Mouse (Mus musculus): ENCODE measurements at regions not wholly inside any gene's neighbourhood (a gene's known extent, or its start where the extent isn't known, plus 50 kb on each side); places are given as distances from the start of the nearest gene placed in this dataset.

DNA sequence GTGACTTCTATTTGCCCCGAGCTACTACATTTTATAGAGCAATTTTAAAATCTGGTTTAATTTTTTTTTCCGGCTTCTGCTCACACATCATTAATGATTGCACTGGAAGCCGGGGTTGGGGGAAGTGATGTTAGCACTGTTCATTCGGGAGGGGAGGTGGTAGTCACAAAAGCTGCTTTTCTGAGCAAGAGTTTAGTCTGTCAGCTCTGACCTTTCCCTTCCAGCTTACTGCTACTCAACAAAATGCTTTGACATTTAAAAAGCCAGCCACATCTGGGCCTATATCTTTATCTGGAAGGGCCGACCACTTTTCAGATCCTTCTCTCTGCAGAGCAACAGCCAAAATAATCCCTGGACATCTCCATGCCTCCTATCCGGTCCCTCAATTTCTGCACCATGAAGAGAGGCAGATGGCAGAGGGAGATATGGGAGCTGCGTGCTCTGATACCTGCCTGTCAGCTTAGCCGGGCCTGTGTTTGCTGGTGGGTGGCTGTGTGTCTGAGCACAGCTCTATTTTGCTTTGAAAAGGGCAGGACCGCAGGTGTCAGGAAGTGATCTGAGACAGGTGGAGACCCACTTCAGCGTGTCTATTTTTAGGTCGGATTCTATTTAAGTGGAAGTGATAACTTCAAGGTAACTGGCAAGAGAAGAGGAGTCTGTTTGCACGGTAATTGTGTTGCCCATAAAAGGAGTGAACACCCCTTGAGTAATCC is 63.1 kb downstream of the Kcnf1 start:
- DNase-seq, result no peak

DNA sequence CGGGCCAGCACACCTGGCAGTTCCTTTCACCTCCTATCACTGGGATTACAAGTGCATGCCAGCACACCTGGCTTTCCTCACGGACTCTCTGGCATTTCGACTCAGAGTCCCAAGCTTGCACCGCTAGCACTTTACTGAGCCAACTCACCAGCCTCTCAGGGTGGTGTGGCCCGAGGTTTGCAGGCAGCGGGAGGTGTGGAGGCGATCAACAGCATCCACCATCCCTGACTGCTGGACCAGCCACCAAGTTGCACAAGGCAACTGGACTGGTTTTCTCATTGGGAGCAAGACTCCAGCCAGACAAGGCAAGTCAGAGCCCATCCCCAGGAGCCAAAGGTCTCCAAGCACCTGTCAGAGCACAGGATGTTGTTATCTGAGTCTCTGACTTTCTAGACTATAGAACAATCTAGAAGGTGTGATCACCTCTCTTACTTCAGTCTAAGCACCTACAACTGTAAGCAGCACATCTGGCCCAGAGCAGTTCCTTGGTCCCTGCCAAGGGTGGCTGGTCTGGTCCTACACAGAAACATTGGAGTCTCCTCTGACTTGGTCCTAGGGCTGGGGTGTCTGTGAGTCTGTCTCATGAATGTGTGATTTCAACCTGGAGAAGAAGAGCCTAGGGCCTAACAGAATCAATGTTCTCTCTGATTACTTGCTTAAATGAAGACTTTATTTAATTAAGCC is 63.8 kb downstream of the Kcnf1 start:
- DNase-seq, result no peak

DNA sequence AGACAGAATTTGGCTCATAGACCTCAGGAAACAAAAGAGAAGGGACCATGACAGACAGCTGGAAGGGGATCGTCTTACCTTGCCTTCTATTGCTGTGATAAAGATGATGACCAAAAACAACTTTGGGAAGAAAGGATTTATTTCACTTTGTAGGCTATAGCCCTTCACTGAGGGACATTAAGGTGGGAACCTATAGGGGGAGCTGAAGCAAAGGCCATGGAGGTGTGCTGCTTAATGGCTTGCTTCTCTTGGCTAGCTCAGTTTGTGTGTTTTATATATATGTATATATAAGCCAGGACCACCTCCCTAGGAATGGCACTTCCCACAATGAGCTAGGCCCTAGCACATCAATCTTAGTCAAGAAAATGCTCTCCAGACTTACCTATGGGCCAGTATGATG is 70.5 kb downstream of the Kcnf1 start:
- DNase-seq, result no peak

DNA sequence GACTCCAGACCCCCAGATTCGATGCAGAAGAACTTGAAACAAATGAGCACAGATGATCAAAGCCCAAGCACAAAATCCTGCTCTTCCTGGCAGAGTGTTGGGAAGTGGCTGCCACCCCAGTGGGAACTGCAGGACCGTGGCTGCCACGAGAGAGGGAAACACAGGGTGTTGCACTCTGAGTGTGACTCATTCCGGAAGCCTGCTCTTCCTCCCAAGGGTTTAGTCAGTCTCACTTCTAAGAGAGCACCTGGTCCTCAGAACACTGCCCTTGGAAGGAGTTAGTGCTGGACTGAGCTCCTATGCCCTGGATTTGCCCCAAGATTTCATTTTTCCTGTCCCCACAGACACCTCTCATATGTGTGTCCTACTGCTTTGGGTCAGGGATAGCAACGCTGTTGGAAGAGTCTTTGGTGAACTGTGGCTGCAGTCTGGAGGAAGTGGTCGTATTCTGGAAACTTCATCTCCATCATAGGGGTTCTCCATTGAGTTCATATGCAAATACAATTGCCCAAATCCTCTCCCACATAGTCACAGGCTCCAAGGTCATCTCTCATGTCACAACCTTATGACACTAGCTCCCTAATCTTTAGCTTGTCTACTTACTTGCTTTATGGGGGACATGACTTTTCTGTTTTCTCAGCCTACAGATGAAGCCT is 71.5 kb downstream of the Kcnf1 start:
- DNase-seq, result no peak

DNA sequence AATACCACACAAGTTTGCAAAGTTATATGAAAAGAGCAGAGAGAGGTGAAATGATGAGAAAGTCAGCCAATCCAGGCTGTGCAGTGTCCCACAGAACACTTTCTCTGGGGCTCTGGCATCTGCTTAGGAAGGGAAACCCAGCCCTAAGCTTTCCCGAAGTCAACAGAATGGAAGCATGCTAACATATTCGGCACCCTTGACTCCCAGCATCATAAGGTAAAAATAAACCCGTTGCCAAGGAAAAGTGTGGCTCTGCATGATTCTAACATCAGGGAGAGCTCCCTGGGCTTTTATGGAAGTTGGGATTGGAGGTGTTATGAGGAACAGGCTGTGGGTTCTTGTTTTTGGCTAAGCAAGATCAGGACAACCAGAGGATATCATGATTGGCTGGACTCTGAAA is 74.8 kb downstream of the Kcnf1 start:
- DNase-seq, result no peak

DNA sequence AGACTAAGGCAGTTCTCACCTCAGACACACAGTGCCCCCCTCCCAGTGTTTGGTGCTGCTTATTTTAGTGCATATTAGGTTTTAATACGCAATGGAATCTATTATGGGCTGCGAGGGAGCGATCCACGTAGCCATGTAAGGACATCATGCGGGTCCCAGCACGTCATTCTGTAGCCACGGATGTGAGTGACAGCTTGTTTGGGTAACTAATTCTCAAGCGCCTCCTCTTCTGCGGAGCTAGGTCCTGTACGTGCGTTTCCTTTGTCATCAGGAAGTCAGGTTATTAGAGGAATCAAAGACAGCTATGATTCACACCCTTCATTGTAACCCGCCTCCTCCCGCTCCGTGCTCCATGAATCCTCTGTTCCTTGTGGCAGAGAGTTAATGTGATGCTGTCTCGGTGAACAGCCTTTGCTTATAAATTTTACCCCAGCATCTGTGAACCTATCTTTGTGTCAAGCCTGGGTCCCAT is 78.9 kb downstream of the Kcnf1 start:
- no peak for DNase-seq

DNA sequence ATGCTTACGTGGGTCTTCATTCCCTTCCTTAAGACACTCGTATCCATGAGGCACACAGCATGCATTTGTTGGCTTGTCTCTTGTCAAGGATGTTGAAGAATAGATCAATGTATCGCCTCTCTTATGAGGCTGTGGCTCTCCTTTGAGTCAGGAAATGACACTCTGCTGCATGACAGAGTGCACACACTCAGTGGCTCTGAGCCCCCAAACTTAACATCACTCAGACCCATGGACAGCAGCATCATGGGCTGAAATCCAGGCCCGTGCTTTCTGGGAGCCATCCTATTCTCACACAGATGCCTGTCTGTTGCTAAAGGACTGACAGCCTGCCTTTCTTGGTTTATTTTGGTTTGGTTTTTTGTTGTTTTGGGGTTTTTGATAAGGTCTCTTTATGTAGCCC is 81.9 kb downstream of the Kcnf1 start:
- DNase-seq, result no peak

DNA sequence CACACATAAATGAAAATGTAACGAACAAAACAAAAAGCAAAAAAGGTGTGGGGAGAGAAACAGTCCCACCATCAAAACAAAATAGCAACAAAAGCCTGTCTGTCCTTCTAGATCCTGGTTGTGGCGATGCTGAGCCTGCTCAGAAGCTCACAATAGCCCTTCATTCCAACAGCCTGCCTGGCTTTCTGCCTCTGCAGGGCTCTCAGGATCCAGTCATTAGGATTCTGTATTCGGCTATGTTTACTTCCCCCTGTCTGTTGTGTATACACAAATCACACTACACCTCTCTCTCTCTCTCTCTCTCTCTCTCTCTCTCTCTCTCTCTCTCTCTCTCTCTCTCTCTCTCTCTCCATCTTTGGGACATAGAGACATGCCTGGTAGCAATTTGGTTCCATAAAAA is 82.2 kb upstream of the 2410004P03Rik start:
- DNase-seq, result no peak

DNA sequence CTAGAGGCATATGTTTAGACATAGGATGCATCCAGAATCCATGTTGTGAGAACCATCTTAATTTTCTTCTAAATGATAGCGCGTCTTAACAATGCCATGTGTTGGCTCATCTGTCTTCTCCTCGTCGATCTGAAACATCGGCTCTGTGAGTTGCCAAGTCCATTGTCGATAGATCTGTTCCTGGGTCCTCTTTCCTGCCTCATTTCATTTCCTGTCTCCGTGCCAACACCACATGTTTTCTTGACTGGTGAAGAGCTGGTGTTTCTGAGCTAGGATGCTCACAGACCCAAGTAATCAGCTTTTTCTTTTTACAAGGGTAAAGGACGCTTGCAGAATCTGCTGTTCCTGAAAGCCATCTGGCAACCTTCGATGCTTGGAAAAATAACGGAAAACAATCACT is 79.5 kb upstream of the 2410004P03Rik start:
- no peak for DNase-seq

DNA sequence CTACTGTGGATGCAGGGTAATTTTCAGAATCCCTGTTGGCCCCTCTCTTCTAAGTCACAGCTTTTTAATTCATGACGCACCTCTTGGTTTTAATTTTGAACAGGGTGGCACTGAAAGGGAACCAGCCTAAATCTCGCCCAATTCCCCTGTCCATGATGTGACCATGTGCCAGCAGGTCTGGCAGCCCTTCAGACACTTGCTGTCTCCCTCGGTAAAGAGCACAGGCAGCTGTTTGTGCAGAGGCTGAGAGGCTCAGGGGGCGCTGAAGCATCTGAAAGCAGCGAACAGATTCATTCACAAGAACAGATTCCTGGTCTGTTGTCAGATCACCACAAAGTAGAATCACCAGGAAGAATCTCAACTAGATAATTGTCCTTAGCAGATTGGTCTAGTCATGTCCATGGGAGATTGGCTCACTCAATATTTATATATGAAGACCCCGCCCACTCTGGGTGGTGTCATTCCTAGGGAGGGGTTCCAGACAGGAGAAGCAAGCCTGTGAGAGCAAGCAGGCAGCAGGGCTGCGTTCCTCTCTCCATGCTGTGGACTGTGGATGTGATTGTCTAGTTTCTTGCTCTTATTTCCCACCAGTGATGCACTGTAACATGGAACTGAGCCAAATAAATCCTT is 78.3 kb upstream of the 2410004P03Rik start:
- DNase-seq, result peak; percentile 37

DNA sequence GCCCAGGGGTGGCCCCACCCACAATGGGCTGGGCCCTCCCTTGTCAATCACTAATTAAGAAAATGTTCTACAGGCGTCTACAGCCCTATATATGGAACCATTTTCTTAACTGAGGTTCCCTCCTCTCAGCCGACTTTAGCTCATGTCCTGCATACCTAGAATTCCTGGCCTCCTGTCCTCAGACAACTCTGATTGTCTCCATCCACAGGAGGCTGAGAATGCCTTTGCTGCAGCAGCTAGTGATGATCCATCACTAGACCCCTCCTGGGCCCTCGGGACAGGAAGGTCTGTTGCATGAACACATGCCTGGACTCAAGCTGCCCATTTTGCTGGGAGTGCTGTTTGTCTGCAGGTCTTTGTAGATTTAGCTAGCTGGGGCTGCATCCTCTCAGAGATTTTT is 75.9 kb upstream of the 2410004P03Rik start:
- no peak for DNase-seq

DNA sequence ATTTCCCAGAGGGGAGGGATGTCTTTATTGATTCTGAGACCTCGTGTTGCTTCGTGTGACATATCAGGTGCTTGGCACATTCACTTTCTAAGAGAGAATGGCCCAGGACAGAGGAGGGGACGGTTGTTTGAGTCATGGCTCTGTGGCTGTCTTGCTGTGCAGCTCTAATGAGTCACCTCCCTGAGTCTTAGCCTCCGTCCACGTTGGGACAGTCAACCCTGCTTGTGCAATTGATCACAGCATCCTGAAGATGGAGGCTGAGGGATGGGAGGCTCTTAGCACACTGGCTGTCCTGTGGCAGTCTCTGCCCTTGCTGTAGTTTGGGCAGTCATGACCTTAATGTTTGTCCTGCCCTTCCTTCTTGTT is 73.7 kb upstream of the 2410004P03Rik start:
- no peak for DNase-seq

DNA sequence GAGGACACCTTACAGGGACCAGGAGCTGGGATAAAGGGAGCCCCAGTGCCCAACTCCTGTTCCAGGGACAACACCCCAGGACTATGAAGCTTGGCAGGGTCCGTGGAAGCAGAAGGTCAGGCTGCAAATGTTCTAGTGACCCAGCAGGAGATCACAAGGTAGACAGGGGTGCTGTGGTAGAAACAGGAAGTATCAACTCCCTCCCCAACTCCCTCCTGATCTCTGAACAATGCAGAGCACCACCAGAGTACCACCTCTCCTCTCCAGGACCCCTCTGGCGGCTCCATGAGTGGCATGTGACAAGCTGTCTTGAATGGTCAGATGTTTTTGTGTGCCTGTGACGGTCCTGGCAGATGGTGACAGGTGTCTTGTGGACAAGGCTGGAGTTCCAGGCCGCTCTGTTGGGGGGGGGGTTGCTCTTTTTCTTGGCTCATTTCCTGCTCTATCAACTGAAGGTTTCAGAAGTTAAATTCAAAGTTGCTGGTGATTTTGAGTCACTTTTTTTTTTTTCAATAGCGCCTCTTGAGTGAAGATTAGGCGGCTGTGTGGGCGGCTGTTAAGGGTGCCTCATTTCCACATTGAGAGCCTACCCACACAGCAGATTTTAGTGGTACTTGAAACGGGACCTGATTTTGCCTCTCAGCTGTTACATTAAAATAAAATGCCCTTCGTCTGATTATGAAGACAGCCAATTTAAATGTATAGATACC is 73.1 kb upstream of the 2410004P03Rik start:
- no peak for DNase-seq

DNA sequence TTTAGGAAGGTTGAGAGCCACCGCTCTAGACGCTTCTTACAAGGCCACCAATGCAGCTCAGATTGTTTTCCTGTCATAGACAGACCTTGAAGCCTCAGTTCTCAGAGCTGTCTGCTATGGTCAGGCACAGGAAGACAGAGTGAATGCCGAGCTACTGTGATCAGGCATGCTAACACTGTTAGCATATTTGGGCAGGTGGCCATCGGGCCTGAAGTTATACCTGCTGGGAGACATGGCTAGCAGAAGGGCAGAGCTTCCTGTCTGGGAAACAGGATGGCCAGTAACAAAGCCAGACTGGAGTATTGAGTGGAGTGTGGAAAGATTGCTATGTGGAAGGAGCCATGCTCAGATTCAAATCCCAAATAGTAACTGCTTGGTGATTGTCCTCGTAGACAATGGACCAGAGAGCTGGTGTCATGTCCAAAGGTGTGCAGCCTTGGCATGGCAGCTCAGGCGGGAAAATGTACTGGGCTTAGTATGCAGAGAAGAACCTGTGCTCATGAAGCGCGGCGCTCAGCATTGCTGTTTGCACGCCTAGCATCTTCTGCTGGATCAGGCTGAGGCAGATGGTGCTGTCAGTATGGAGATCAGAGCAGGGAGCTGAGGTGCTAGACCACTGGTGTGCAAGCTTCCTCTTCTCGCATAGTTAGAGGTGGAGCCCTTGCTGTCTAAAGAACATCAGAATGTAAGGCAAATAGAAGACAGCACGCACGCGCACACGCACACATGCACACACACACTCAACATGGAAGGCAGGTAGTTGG is 60.3 kb upstream of the 2410004P03Rik start:
- DNase-seq, result no peak

DNA sequence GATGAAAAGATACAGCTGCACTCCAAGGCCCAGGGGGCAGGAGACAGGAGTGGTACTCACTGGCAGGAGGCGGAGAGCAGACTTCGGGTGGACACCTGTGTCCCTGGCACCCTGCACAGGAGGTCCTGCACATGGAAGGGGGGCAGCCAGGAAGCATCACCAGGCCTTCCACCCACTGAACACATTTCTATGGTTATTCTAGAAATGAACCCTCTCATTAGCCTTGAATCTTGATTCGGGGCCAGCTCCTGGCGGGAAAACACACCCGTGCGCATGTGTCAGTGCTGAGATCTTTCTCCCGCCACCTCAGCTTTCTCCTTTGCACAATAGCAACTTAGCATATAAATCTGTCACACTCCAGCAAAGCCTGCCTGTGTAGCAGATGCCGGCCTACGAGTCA is 58.3 kb upstream of the 2410004P03Rik start:
- DNase-seq, result no peak

DNA sequence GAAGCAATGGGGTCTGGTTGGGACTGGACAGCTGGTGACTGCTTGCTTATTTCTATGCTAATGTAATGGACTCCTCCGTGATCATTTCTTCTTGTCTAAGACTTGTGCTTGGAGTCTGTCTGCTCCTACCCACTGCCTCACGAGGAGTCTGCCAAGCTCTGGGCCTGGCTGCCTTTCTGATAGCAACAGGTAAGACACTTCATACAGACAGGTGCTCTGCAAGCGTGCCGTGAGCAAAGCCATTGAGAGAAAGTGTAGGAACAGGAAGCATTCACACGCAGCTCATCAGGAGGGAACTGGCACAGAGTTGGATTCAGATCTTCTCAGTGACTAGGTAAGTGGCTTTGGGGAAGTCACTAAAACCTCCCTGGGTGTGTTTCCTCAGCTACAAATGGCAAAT is 57.6 kb upstream of the 2410004P03Rik start:
- no peak for DNase-seq

DNA sequence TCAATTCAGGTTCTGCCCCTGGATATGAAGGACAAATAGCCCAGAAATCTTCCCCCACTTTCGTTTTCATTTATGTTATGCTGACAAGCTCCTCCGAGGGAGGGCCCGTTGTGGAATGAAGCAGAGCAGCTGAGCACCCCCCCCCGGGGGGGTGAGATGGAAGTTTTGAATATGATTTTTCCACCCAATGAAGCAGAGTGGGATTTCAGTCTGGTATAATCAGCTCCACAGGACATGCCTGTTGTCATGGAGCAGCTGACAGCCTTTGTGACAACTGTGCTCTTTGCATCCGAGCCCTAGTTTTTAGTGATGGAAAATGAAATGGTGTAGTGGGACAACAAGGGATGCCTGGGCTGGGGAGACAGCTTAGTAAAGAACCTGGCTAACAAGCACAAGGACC is 52.4 kb upstream of the 2410004P03Rik start:
- DNase-seq, result no peak
